Mouse (Mus musculus): ENCODE measurements around the gene B9d2. TPM values are rescaled to one million over a fixed set of nuclear protein-coding genes. Genes with fewer than 3 reads are reported as not detected.
"Not testable (repeated sequence)": the region's sequence is repeated elsewhere in the genome, so short reads cannot be mapped to it uniquely, and the experiment has no call there.

Gene B9d2
- polyA plus RNA-seq, 1 experiment from 2014 or later: 33.1 TPM

GRCm38 (mm10) chr7:25721776-25722175, 41.2 kb downstream of the B9d2 start:
- H3K4me1 ChIP-seq (replicated peaks; ENCODE audit: control insufficient read depth, insufficient read depth, low read length); H3K27ac ChIP-seq (ENCODE audit: low read depth, low read length); H3K9ac ChIP-seq (ENCODE audit: low read depth, low read length); H3K4me2 ChIP-seq (replicated peaks; ENCODE audit: low read depth, low read length); H3K4me3 ChIP-seq (ENCODE audit: low read depth, low read length); H3K9me3 ChIP-seq (ENCODE audit: control insufficient read depth, low read length); ATAC-seq (ENCODE audit: low FRiP score); DNase-seq (ENCODE audit: low spot score); H3K27me3 ChIP-seq (ENCODE audit: control insufficient read depth, insufficient read depth, low read length): not testable (repeated sequence)
- H3K36me3 ChIP-seq (ENCODE audit: control insufficient read depth, insufficient read depth, low read length): peaks cover 33% of the 10 kb centered on the region

GRCm38 (mm10) chr7:25725886-25726285, 45.3 kb downstream of the B9d2 start:
- DNase-seq (ENCODE audit: low spot score) (no peak), ATAC-seq (ENCODE audit: low FRiP score) (no peak)
- Histone ChIP-seq H3K9ac (ENCODE audit: low read depth, low read length) (no peak overlapping the region), H3K27ac (ENCODE audit: low read depth, low read length) (no peak overlapping the region), H3K9me3 (ENCODE audit: control insufficient read depth, low read length) (no peaks in the 10 kb centered on the region), H3K36me3 (ENCODE audit: control insufficient read depth, insufficient read depth, low read length) (peaks cover 52% of the 10 kb centered on the region), H3K4me2 (replicated peaks; ENCODE audit: low read depth, low read length) (no peak overlapping the region), H3K4me1 (replicated peaks; ENCODE audit: control insufficient read depth, insufficient read depth, low read length) (no peaks in the 10 kb centered on the region), H3K27me3 (ENCODE audit: control insufficient read depth, insufficient read depth, low read length) (no peaks in the 10 kb centered on the region), H3K4me3 (ENCODE audit: low read depth, low read length) (no peak overlapping the region)
- WGBS: 88% methylated on average over 19 of the region's 19 CpGs

GRCm38 (mm10) chr7:25727800-25728199, 47.2 kb downstream of the B9d2 start:
- Histone ChIP-seq H3K27ac (ENCODE audit: low read depth, low read length) (no peak overlapping the region), H3K4me2 (replicated peaks; ENCODE audit: low read depth, low read length) (no peak overlapping the region), H3K27me3 (ENCODE audit: control insufficient read depth, insufficient read depth, low read length) (no peaks in the 10 kb centered on the region), H3K9ac (ENCODE audit: low read depth, low read length) (no peak overlapping the region), H3K4me1 (replicated peaks; ENCODE audit: control insufficient read depth, insufficient read depth, low read length) (no peaks in the 10 kb centered on the region), H3K4me3 (ENCODE audit: low read depth, low read length) (no peak overlapping the region), H3K36me3 (ENCODE audit: control insufficient read depth, insufficient read depth, low read length) (peaks cover 56% of the 10 kb centered on the region), H3K9me3 (ENCODE audit: control insufficient read depth, low read length) (no peaks in the 10 kb centered on the region)
- ATAC-seq (ENCODE audit: low FRiP score): no peak
- WGBS: 90% methylated on average over 5 of the region's 5 CpGs
- no peak for DNase-seq (ENCODE audit: low spot score)

DNA sequence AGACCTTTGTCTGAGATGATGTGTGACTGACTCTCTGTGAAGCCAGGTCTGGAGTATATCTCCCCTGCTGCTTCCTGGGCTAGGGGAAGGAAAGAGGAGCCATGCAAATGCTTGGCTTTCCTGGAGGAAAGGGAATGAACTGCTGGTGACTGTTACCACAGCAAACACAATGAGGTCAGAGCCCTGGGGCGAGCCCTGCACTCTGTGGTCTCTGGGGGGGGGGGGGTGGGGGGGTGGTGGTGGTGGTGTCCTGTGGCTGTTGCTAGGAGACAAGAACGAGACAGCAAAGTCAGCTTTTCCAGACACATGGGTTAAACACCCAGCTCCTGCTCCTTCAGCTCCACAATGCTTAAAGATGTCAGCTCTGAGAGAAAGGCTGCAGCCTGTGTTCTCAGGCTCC, 48.8 kb downstream of the B9d2 start:
- Histone ChIP-seq H3K4me2 (replicated peaks; ENCODE audit: low read depth, low read length) (no peak overlapping the region), H3K4me3 (ENCODE audit: low read depth, low read length) (no peak overlapping the region), H3K9me3 (ENCODE audit: control insufficient read depth, low read length) (no peaks in the 10 kb centered on the region), H3K9ac (ENCODE audit: low read depth, low read length) (no peak overlapping the region), H3K27me3 (ENCODE audit: control insufficient read depth, insufficient read depth, low read length) (no peaks in the 10 kb centered on the region), H3K36me3 (ENCODE audit: control insufficient read depth, insufficient read depth, low read length) (peaks cover 62% of the 10 kb centered on the region), H3K4me1 (replicated peaks; ENCODE audit: control insufficient read depth, insufficient read depth, low read length) (no peaks in the 10 kb centered on the region), H3K27ac (ENCODE audit: low read depth, low read length) (no peak overlapping the region)
- DNase-seq (ENCODE audit: low spot score): no peak
- 40% methylated on average over 2 of the region's 2 CpGs for WGBS
- no peak for ATAC-seq (ENCODE audit: low FRiP score)

DNA sequence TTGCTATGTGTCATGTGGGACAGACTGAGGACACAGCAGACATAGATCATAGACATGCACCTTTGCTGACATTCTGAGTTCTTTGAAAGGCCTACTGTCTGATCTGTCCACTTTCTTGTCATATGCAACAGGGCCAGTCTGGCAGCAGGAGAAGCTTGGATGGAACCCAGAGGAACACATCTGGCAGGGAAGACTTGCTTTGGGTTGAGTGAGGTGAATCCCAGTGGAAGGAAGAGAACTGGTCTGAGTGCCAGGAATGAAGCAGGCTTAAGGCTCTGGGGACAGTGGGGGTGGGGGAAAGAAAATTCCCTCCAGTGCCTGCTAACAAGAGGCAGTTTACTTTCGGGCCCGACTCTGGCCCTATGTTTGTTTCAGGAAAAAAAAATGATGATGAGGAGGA, 49.3 kb downstream of the B9d2 start:
- Histone ChIP-seq H3K27me3 (ENCODE audit: control insufficient read depth, insufficient read depth, low read length) (no peaks in the 10 kb centered on the region), H3K9me3 (ENCODE audit: control insufficient read depth, low read length) (no peaks in the 10 kb centered on the region), H3K9ac (ENCODE audit: low read depth, low read length) (no peak overlapping the region), H3K4me3 (ENCODE audit: low read depth, low read length) (no peak overlapping the region), H3K27ac (ENCODE audit: low read depth, low read length) (no peak overlapping the region), H3K4me1 (replicated peaks; ENCODE audit: control insufficient read depth, insufficient read depth, low read length) (no peaks in the 10 kb centered on the region), H3K36me3 (ENCODE audit: control insufficient read depth, insufficient read depth, low read length) (peaks cover 57% of the 10 kb centered on the region), H3K4me2 (replicated peaks; ENCODE audit: low read depth, low read length) (no peak overlapping the region)
- DNase-seq (ENCODE audit: low spot score) (no peak), ATAC-seq (ENCODE audit: low FRiP score) (no peak)
- WGBS: 92% methylated on average over 2 of the region's 2 CpGs

DNA sequence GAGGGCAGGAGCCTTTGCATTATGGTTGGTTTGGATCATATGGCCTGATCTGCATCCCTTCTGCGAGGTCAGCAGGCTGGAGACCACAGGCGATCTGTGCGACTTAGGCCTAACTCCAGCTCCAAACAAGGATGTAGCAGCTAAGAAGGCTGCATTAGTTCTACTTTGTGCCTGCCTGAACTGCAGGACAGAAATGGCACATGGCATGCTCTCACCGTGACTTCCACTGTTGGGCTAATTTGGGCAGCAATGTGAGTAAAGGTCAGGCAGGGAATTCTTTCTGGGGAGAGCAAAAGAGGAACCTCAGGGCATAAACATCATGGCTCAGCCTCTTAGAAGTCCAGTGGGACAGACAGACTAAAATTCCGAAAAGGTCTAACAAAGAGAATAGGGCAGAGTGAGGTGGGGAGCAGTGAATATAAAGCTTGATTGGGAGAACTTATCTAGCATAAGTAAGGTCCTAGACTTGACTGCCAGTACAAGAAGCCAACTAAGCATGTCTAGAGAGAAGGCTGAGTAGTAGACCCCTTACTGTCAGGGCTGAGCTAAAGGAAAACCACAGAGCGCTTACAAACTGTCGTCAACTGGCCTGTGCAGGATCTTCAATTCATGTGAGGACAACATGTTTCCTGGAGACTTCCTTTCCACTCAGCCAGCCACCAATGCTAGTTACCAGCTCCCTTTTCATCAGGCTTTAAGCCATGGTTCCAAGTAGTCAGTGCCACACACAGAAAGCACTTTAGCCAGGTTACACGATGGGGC, 50.9 kb downstream of the B9d2 start:
- H3K27me3 ChIP-seq (ENCODE audit: control insufficient read depth, insufficient read depth, low read length): no peaks in the 10 kb centered on the region
- H3K4me1 ChIP-seq (replicated peaks; ENCODE audit: control insufficient read depth, insufficient read depth, low read length): no peaks in the 10 kb centered on the region
- DNase-seq (ENCODE audit: low spot score) (no peak), ATAC-seq (ENCODE audit: low FRiP score) (no peak)
- peaks cover 45% of the 10 kb centered on the region for H3K36me3 ChIP-seq (ENCODE audit: control insufficient read depth, insufficient read depth, low read length)
- no peak overlapping the region for H3K27ac ChIP-seq (ENCODE audit: low read depth, low read length)
- H3K9me3 ChIP-seq (ENCODE audit: control insufficient read depth, low read length): no peaks in the 10 kb centered on the region
- no peak overlapping the region for H3K4me3 ChIP-seq (ENCODE audit: low read depth, low read length)
- H3K4me2 ChIP-seq (replicated peaks; ENCODE audit: low read depth, low read length): no peak overlapping the region
- no peak overlapping the region for H3K9ac ChIP-seq (ENCODE audit: low read depth, low read length)
- 92% methylated on average over 8 of the region's 8 CpGs for WGBS

DNA sequence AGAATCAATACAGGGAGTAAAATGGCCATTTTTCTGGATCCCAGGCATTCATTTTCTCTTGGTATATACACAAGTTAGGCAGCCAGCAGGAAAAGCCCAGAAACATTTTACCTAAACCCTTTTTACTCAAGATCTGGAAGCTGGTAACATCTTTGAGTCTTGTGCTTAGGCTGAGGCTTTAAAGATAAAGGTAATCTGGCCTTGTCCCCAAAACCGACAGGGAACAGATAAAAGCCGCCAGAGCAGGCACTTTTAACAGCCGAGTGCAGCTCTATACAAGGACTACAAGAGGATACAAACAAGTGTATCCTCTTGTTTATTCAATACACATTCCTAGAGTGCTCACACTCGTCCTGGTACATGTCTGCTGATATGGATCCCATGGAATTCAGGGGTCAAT, 54.4 kb downstream of the B9d2 start:
- Histone ChIP-seq H3K4me2 (replicated peaks; ENCODE audit: low read depth, low read length) (no peak overlapping the region), H3K27me3 (ENCODE audit: control insufficient read depth, insufficient read depth, low read length) (no peaks in the 10 kb centered on the region), H3K27ac (ENCODE audit: low read depth, low read length) (no peak overlapping the region), H3K9ac (ENCODE audit: low read depth, low read length) (no peak overlapping the region), H3K36me3 (ENCODE audit: control insufficient read depth, insufficient read depth, low read length) (peaks cover 35% of the 10 kb centered on the region), H3K9me3 (ENCODE audit: control insufficient read depth, low read length) (no peaks in the 10 kb centered on the region), H3K4me3 (ENCODE audit: low read depth, low read length) (no peak overlapping the region), H3K4me1 (replicated peaks; ENCODE audit: control insufficient read depth, insufficient read depth, low read length) (no peaks in the 10 kb centered on the region)
- DNase-seq (ENCODE audit: low spot score) (no peak), ATAC-seq (ENCODE audit: low FRiP score) (no peak)
- 86% methylated on average over 4 of the region's 4 CpGs for WGBS

Other genes starting within 250 kb of the B9d2 start
- 0.74 and 1.4 TPM in 2 replicates for gene Ceacam1, start 203.2 kb upstream of the B9d2 start, polyA plus RNA-seq (2014; fragmentation: Nextera tagmentation; extraction: Ambion mirVana)
- gene Ceacam2, start 140.9 kb upstream of the B9d2 start, polyA plus RNA-seq (2014; fragmentation: Nextera tagmentation; extraction: Ambion mirVana): not detected in 2 replicates
- gene Erich4, start 64.9 kb upstream of the B9d2 start, polyA plus RNA-seq (2014; fragmentation: Nextera tagmentation; extraction: Ambion mirVana): not detected in 2 replicates
- 25.1 and 25.5 TPM in 2 replicates for gene Dmac2, start 61.4 kb upstream of the B9d2 start, polyA plus RNA-seq (2014; fragmentation: Nextera tagmentation; extraction: Ambion mirVana)
- 0.36 and 0.91 TPM in 2 replicates for gene B3gnt8, start 54.1 kb upstream of the B9d2 start, polyA plus RNA-seq (2014; fragmentation: Nextera tagmentation; extraction: Ambion mirVana)
- gene Bckdha, start 21.8 kb upstream of the B9d2 start, polyA plus RNA-seq (2014; fragmentation: Nextera tagmentation; extraction: Ambion mirVana): 32.9 and 35.2 TPM in 2 replicates
- gene Exosc5, start 21.6 kb upstream of the B9d2 start, polyA plus RNA-seq (2014; fragmentation: Nextera tagmentation; extraction: Ambion mirVana): 48.1 and 49.9 TPM in 2 replicates
- gene Tmem91, start 5.6 kb upstream of the B9d2 start, polyA plus RNA-seq (2014; fragmentation: Nextera tagmentation; extraction: Ambion mirVana): 1.6 and 2.2 TPM in 2 replicates
- gene Tgfb1, start 6.2 kb downstream of the B9d2 start, polyA plus RNA-seq (2014; fragmentation: Nextera tagmentation; extraction: Ambion mirVana): 1.0 and 1.1 TPM in 2 replicates
- 30.5 and 33.7 TPM in 2 replicates for gene Ccdc97, start 38.3 kb downstream of the B9d2 start, polyA plus RNA-seq (2014; fragmentation: Nextera tagmentation; extraction: Ambion mirVana)
- gene Hnrnpul1, start 74.0 kb downstream of the B9d2 start, polyA plus RNA-seq (2014; fragmentation: Nextera tagmentation; extraction: Ambion mirVana): 68.1 and 70.1 TPM in 2 replicates
- 15.0 and 19.4 TPM in 2 replicates for gene Axl, start 107.9 kb downstream of the B9d2 start, polyA plus RNA-seq (2014; fragmentation: Nextera tagmentation; extraction: Ambion mirVana)
- gene Cyp2s1, start 136.1 kb downstream of the B9d2 start, polyA plus RNA-seq (2014; fragmentation: Nextera tagmentation; extraction: Ambion mirVana): 0.69 and 0.95 TPM in 2 replicates
- gene Cyp2b10, start 216.8 kb downstream of the B9d2 start, polyA plus RNA-seq (2014; fragmentation: Nextera tagmentation; extraction: Ambion mirVana): not detected in 2 replicates